Mouse (Mus musculus) gastrocnemius, adult 2 months (tissue): Measurements from ENCODE around the gene Gm17428. TPM values are rescaled to one million over a fixed set of nuclear protein-coding genes. Genes with fewer than 3 reads are reported as not detected.
"Not testable (repeated sequence)": the region's sequence is repeated elsewhere in the genome, so short reads cannot be mapped to it uniquely, and the experiment has no call there.

Experiments
- DNase-seq: peaks from one replicate; pipeline ENCODE4 v3.0.0; 2022
- H3K27ac ChIP-seq: fragments of 200-600 bp; 2 replicates; pipeline ENCODE4 v1.8.1; 2022; ENCODE audit warnings: mild to moderate bottlenecking
- H3K4me3 ChIP-seq: fragments of 200-600 bp; 2 replicates; pipeline ENCODE4 v1.8.1; 2022; ENCODE audit warnings: mild to moderate bottlenecking, moderate library complexity
- CTCF ChIP-seq: fragments of 200-600 bp; IDR thresholded peaks from 2 replicates; pipeline ENCODE4 v1.8.1; 2022; ENCODE audit warnings: antibody characterized with exemption, mild to moderate bottlenecking, moderate library complexity
- intact Hi-C: fragments of 180-260 bp; cut with DNase I; formaldehyde crosslinking; loops from one replicate; pipeline ENCODE4 v1.15.1; 2025
- total RNA-seq, 2 experiments: library from RNA; stranded (reverse); gene quantifications; 2 replicates each; pipeline ENCODE4 v1.2.3; 2021

Gm17428 gene
- total RNA-seq, 2 experiments from 2014 or later: not detected

DNA sequence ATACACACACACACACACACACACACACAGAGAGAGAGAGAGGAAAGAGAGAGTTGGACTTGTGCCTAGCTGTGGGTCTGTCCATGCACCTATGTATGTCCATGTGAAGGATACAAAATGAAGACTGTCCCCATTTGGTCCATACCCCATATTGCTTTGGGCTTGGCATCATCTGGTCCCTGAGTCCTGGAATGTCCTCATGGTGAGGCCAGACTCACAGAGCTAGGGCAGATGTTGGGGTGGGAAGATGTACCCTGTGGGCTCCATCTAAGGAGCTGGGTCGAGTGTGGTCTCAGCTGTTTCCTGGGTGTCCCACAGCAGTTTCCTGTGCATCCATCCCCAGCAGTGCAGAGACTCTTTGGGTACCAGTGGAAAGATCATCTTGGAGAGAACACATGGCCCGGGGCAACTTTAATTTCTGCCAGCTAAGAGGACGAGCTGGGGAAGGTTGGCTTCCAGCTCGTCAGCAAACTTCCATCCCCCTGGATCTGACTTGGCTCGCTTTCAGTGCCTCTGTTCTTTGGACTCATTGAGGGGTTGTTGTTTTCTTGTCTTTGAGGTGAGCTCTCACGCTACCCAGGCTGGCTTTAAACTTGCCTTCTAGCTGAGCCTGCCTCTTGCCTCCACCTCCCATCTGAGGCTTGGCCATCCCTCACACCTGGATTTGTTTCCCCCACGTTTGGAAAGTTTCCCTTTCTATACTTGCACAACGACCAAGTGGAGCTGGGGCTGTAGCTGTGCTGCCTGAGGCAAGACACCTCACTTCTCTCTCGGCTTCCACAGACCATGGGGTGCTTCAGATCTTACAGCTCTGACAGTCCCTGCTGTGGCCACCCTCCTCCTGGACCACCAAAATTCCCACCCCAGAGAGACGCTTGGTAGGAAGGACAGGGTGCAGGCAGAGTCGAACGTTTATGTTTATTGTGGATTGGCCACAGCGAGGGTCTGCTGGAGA is 35.4 kb upstream of the Gm17428 start:
- intact Hi-C loops: no loop called here

GRCm38 (mm10) chr14:54942479-54942878 is 34.3 kb upstream of the Gm17428 start:
- intact Hi-C loops: no loop called here
- DNase-seq: no peak
- no peak for TF ChIP-seq CTCF
- H3K27ac ChIP-seq: no peak overlapping the region
- H3K4me3 ChIP-seq: no peak overlapping the region

More for the DNA sequence above, 35.4 kb upstream of the Gm17428 start:
- Histone ChIP-seq H3K4me3 (no peak overlapping the region), H3K27ac (no peak overlapping the region)
- DNase-seq: no peak
- TF ChIP-seq CTCF: no peak

GRCm38 (mm10) chr14:54943971-54944370 is 32.8 kb upstream of the Gm17428 start:
- H3K27ac ChIP-seq: no peak overlapping the region
- intact Hi-C loops: no loop called here
- DNase-seq: no peak

GRCm38 (mm10) chr14:54944939-54945338 is 31.8 kb upstream of the Gm17428 start:
- intact Hi-C loops: no loop called here
- TF ChIP-seq CTCF: no peak
- H3K27ac ChIP-seq: no peak overlapping the region
- no peak overlapping the region for H3K4me3 ChIP-seq
- DNase-seq: no peak

More at GRCm38 (mm10) chr14:54943971-54944370, 32.8 kb upstream of the Gm17428 start:
- H3K4me3 ChIP-seq: no peak overlapping the region
- TF ChIP-seq CTCF: no peak

- no peak for TF ChIP-seq CTCF
- no peak overlapping the region for H3K4me3 ChIP-seq
- no peak overlapping the region for H3K27ac ChIP-seq
- DNase-seq: no peak
- intact Hi-C loops: no loop called here
Observed at GRCm38 (mm10) chr14:54945975-54946704, 30.6 kb upstream of the Gm17428 start.

- H3K4me3 ChIP-seq, H3K27ac ChIP-seq, DNase-seq, intact Hi-C loops: not testable (repeated sequence)
Observed at GRCm38 (mm10) chr14:54947008-54947407, 29.7 kb upstream of the Gm17428 start.

DNA sequence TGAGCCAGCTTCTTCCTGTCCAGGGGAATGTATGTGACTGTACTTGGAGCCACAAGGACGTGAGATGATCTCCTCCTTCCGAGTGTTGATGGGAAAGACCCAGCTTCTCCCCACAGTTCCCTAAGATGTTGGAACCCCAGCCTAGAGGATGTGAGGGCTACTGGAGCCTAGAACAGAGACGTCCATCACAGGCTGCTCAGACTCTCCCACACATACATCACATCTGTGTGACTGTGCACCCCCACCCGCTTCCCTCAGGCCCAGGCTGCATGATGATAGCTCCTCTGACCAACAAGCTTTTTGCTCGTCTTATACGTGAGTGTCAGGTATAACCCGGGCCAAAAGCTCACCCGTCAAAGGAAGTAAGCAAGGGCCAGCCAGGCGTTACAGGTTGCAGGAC is 28.0 kb upstream of the Gm17428 start:
- DNase-seq: no peak
- intact Hi-C loops: no loop called here
- Histone ChIP-seq H3K27ac (no peak overlapping the region), H3K4me3 (no peak overlapping the region)
- no peak for TF ChIP-seq CTCF

- no peak for TF ChIP-seq CTCF
- no peak for DNase-seq
- no peak overlapping the region for H3K4me3 ChIP-seq
- intact Hi-C loops: no loop called here
- H3K27ac ChIP-seq: no peak overlapping the region
Observed at GRCm38 (mm10) chr14:54950493-54950892, 26.2 kb upstream of the Gm17428 start.

DNA sequence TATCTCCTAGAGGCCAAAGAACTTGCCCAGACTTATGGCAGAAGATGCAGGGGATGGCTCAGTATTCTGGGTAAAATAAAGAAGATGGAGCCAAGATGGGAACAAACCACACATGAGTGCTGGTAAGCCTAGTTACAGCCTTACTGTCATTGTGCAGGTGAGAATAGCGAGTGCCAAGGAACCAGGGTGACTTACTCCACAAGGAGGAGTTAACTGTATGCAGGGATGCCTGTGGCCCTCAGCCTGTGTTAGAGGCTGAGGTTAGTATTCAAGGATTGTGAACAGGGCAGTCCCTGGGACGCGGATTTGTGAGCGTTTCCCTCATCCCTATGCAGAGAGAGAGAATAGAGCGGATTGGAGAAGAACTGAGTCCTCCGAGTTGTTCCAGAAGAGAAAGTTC is 25.1 kb upstream of the Gm17428 start:
- no peak for TF ChIP-seq CTCF
- intact Hi-C loops: no loop called here
- no peak overlapping the region for H3K27ac ChIP-seq
- DNase-seq: no peak
- no peak overlapping the region for H3K4me3 ChIP-seq

- no peak for DNase-seq
- Histone ChIP-seq H3K27ac (no peak overlapping the region), H3K4me3 (no peak overlapping the region)
- no peak for TF ChIP-seq CTCF
- intact Hi-C loops: no loop called here
Observed at GRCm38 (mm10) chr14:54953664-54954206, 23.0 kb upstream of the Gm17428 start.

DNA sequence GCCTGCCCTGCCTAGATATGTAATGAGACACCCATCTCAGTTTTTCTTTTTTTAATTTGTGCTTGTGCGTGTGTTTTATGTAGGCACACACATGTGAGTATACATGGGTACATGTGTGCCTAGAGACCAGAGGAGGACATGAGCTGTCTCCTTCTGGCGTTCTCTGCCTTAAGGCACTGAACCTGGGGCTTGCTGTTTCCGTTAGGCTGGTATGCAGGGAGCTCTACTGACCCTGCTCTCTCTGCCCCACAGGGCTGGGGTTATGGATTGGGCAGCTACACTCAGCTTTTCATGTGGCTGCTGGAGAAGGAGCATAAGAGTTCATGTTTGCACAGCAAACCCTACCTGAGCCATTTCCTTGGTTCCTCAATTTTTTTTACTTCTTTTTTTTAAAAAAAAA is 22.3 kb upstream of the Gm17428 start:
- TF ChIP-seq CTCF: no peak
- intact Hi-C loops: no loop called here
- no peak for DNase-seq
- no peak overlapping the region for H3K27ac ChIP-seq
- H3K4me3 ChIP-seq: no peak overlapping the region

DNA sequence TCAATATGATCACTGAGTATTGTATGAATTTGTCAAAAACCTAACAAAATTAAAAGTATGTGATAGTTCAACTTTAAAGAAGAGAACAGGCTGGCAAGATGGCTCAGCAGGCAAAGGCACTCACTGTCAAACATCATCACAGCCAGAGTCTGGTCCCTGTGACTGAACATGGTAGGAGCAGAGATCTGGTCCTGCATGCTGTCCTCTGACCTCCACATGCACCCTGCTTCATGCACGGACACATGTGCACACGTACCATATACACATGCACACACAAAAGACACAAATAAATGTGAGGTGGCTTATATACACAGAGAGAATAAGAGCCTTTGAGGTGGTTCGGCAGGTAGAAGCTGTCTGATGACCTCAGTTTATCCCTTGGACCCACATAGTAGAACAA is 21.3 kb upstream of the Gm17428 start:
- intact Hi-C loops: loop anchor here (5.0 kb wide), 1 partner anchor 47 kb away; no protein-coding TSS in a partner anchor
- H3K27ac ChIP-seq: no peak overlapping the region
- no peak for TF ChIP-seq CTCF

GRCm38 (mm10) chr14:54956533-54956932 is 20.2 kb upstream of the Gm17428 start:
- Histone ChIP-seq H3K27ac (no peak overlapping the region), H3K4me3 (no peak overlapping the region)
- TF ChIP-seq CTCF: no peak
- intact Hi-C loops: loop anchor here (5.0 kb wide), 1 partner anchor 46 kb away; no protein-coding TSS in a partner anchor
- DNase-seq: no peak

More for the DNA sequence above, 21.3 kb upstream of the Gm17428 start:
- no peak for DNase-seq
- H3K4me3 ChIP-seq: no peak overlapping the region
